Mouse (Mus musculus) cerebellum, adult (tissue): ENCODE data around the gene Sv2a.

Experiments
- ATAC-seq: cut with Nextera tagmentation; 2 replicates; pipeline ENCODE4 v1.9.2; 2017; ENCODE audit warnings: mild to moderate bottlenecking, moderate library complexity, mixed read lengths; ENCODE audit not compliant: insufficient number of reproducible peaks, low FRiP score, low TSS enrichment

Sv2a gene

DNA sequence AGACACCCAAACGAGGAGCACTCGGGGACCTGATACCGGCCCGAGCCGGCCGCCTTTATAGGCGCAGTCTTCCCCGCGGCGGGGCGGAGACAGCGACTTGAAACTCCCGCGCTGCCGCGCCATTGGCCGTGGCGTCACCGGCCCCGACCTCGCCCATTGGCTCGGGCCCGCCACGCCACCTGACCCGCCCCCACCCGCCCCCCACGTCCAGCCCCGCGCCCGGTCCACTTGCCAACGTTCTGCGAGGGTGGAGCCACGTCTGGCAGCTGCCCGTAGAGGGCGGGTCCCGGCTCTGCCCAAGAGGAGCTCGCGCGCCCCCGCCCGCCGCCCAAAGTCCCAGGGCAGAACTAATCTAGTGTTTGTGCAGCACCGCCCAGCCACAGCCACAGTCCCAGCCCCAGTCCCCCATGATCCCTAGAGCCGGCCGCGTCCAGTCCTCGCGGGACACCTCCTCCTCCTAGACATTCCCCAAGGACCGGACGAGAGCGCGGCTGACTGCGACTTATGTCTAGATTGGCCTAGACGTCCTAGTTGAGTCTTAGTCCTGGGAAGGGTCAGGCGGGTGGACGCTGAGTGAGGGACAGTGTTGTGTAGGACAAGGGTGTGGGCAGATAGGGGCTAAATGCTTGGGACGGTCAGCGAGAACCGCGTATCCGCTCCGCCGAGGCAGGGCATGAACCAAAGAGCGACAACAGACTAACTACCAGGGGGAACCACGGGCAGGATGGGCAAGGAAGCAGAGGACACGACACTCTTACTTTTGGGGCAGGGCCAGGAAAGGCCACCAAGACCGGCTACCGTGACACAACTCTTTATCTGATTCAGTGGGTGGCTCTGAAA is 58.2 kb downstream of the Sv2a start, which contains the start of gene Hist2h3c2:
Hist2h3c2 (minus strand) TSS at position 174 of the 840 bp plus-strand sequence.
- peak; percentile 74 for ATAC-seq

DNA sequence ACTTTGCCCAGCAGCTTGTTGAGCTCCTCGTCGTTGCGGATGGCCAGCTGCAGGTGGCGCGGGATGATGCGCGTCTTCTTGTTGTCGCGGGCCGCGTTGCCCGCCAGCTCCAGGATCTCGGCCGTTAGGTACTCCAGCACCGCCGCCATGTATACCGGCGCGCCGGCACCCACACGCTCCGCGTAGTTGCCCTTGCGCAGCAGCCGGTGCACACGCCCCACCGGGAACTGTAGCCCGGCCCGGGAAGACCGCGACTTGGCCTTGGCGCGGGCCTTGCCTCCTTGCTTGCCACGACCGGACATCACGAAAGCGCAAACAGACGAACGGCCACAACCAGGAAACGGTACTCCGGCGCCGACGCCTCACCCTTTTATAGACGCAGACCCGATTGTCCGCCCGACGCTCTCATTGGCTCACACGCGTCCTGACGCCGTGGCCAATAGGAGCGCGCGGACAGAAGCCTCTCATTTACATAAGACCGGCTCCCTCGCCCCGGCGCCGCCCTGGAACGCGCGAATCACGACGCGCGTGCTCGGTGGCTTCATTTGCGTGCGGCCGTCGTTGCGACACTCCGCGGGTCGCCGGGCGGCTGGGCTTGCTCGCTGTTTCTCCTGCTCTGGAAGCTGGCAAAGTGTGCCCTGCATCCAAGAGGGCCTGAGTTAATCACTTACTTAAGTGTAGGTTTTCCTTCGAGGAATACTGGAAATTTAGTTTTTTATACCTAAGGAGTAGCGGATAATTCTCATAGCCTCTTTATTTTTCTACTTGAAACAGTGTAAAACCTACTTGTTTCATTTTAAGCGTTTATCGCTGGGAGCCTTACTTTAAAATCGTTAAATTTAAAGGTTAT is 59.2 kb downstream of the Sv2a start, which contains the start of gene Hist2h2aa2:
Hist2h2aa2 (minus strand) TSS at position 328 of the 850 bp plus-strand sequence.
- peak; percentile 84 for ATAC-seq

DNA sequence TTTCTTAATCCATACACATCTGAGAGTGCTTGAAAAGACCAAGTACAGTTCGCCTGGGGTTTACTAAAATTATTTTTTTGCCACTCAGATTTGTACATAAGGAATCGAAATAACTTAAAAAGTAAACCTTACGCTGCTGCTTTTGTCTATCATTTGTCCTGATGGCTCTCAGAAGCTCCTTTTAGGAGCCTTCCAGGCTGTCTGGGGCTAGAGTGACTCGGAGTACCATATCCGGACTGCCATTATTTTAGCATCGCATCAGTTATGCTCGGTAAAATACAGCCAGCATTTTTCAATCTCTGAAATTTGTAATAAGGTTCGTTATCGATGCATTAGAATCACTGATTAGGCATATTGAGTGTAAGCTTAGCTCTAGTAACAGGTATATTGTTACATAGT is 59.8 kb downstream of the Sv2a start:
- ATAC-seq: no peak

DNA sequence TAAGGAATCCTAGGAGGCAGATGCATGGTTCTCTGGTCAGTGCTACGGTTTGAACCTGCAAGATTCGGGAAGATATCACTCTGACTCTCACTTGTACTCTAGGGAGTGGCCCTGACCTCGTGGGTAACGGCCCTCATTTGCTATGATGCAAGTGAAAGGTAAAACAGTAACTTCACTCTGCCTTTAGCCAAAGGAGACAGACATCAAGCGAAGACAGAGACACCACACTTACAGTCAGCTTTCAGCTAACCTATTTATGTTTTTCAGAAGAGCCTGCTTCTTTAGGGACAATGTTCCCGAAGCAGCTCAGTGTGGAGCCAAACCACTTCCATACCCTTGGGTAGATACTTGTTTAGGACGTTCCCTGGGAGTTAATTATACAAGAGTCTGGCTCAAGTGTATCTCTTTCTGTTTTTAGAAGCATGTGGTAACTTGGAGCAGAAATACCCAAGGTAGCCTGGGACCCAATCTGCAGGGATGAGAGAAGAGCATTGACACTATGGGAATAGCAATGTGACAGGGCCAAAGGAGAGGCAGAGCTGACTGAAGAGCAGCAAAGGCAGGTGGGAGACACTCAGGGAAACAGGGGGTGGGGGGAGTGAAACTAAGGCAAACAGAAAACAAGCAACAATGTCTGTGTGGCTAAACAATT is 63.1 kb downstream of the Sv2a start:
- no peak for ATAC-seq
